Mouse (Mus musculus): ENCODE results near the gene Psen1. TPM values are rescaled to one million over a fixed set of nuclear protein-coding genes. Genes with fewer than 3 reads are reported as not detected.

Gene Psen1
- polyA plus RNA-seq, 1 experiment from 2014 or later = 20.4 TPM

DNA sequence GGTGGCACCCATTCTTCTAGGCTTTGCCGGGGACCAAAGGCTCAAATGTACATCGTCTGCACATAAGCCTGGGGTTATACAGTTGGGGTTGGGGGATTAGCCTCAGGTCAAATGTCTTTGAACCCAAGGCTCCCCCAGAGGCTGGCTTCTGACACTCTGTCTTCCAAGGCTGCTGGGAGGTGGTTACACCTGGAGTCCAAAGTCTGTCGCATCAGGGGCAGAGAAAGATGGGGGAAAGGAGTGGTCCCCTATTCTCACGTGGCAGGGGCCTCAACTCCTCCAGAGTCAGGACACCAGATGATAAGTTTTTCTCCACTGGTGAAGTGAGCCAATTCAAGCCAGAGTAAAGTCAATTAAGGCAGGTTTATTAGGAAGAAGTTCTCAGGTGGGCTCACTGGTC is 10.7 kb downstream of the Psen1 start:
- Histone ChIP-seq H3K27ac (replicated peaks) (no peak overlapping the region), H3K36me3 (replicated peaks) (peaks cover 26% of the 10 kb centered on the region), H3K4me3 (replicated peaks) (no peak overlapping the region), H3K4me1 (replicated peaks) (peaks cover 11% of the 10 kb centered on the region; the same call in 1 of the 2 replicates), H3K9me3 (replicated peaks) (no peaks in the 10 kb centered on the region), H3K9ac (no peak overlapping the region), H3K27me3 (no peaks in the 10 kb centered on the region), H3K4me2 (no peak overlapping the region)
- WGBS (ENCODE audit: insufficient replicate concordance) = 84% methylated on average over 4 of the region's 4 CpGs
- ATAC-seq (ENCODE audit: insufficient read depth) = no peak

GRCm38 (mm10) chr12:83701608-83702007 is 13.7 kb downstream of the Psen1 start:
- Histone ChIP-seq H3K4me3 (replicated peaks) (no peak overlapping the region), H3K27ac (replicated peaks) (no peak overlapping the region), H3K9ac (no peak overlapping the region), H3K4me1 (replicated peaks) (peaks cover 13% of the 10 kb centered on the region; the same call in 1 of the 2 replicates), H3K4me2 (no peak overlapping the region), H3K9me3 (replicated peaks) (no peaks in the 10 kb centered on the region), H3K27me3 (no peaks in the 10 kb centered on the region), H3K36me3 (replicated peaks) (peaks cover 35% of the 10 kb centered on the region)
- no peak for ATAC-seq (ENCODE audit: insufficient read depth)
- WGBS (ENCODE audit: insufficient replicate concordance) = 79% methylated on average over 7 of the region's 7 CpGs

DNA sequence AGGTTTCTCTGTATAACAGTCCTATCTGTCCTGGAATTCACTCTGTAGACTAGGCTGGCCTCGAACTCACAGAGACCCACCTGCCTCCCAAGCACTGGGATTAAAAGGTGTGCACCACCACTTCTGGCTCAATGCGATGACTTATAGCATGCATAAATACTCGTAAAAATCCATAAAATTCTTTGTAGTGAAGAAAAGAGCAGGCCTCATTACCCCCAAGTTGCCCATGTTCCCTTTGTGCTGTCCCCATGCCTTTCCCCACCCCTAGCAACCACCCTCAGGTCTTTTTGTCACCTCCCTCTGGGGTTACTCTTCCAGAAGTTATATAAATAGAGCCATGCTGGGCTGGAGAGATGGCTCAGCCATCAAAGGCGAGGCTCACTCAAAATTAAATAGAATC is 14.8 kb downstream of the Psen1 start:
- ATAC-seq (ENCODE audit: insufficient read depth) = no peak
- Histone ChIP-seq H3K36me3 (replicated peaks) (peaks cover 39% of the 10 kb centered on the region), H3K4me1 (replicated peaks) (peaks cover 19% of the 10 kb centered on the region), H3K4me2 (no peak overlapping the region), H3K27me3 (no peaks in the 10 kb centered on the region), H3K27ac (replicated peaks) (0 out of 2 replicates have a peak overlapping the region, but pooled peaks have one; percentile 33), H3K9me3 (replicated peaks) (no peaks in the 10 kb centered on the region), H3K9ac (no peak overlapping the region), H3K4me3 (replicated peaks) (no peak overlapping the region)
- WGBS (ENCODE audit: insufficient replicate concordance) = 76% methylated on average over 4 of the region's 4 CpGs

GRCm38 (mm10) chr12:83706951-83707350 is 19.0 kb downstream of the Psen1 start:
- no peaks in the 10 kb centered on the region for H3K27me3 ChIP-seq
- no peak overlapping the region for H3K9ac ChIP-seq
- H3K27ac ChIP-seq (replicated peaks) = no peak overlapping the region
- H3K4me3 ChIP-seq (replicated peaks) = no peak overlapping the region
- peaks cover 21% of the 10 kb centered on the region for H3K36me3 ChIP-seq (replicated peaks)
- H3K9me3 ChIP-seq (replicated peaks) = no peaks in the 10 kb centered on the region
- ATAC-seq (ENCODE audit: insufficient read depth) = no peak
- 76% methylated on average over 4 of the region's 4 CpGs for WGBS (ENCODE audit: insufficient replicate concordance)
- H3K4me2 ChIP-seq = no peak overlapping the region
- H3K4me1 ChIP-seq (replicated peaks) = peaks cover 33% of the 10 kb centered on the region

GRCm38 (mm10) chr12:83708160-83709092 is 20.5 kb downstream of the Psen1 start:
- Histone ChIP-seq H3K27me3 (no peaks in the 10 kb centered on the region), H3K4me1 (replicated peaks) (peaks cover 26% of the 10 kb centered on the region), H3K36me3 (replicated peaks) (peaks cover 33% of the 10 kb centered on the region), H3K4me3 (replicated peaks) (no peak overlapping the region), H3K9ac (no peak overlapping the region), H3K9me3 (replicated peaks) (no peaks in the 10 kb centered on the region), H3K4me2 (peak overlapping the region; percentile 19; the same call in 1 of the 2 replicates), H3K27ac (replicated peaks) (no peak overlapping the region; the same call in 1 of the 2 replicates)
- peak; percentile 63 for ATAC-seq (ENCODE audit: insufficient read depth)
- WGBS (ENCODE audit: insufficient replicate concordance) = 64% methylated on average over 7 of the region's 7 CpGs

- Histone ChIP-seq H3K9ac (no peak overlapping the region), H3K36me3 (replicated peaks) (peaks cover 37% of the 10 kb centered on the region), H3K9me3 (replicated peaks) (no peaks in the 10 kb centered on the region), H3K4me3 (replicated peaks) (no peak overlapping the region), H3K27me3 (no peaks in the 10 kb centered on the region), H3K4me2 (no peak overlapping the region), H3K4me1 (replicated peaks) (peaks cover 20% of the 10 kb centered on the region), H3K27ac (replicated peaks) (no peak overlapping the region)
- no peak for ATAC-seq (ENCODE audit: insufficient read depth)
- 81% methylated on average over 2 of the region's 2 CpGs for WGBS (ENCODE audit: insufficient replicate concordance)
Observed at GRCm38 (mm10) chr12:83709934-83710333, 22.0 kb downstream of the Psen1 start.

DNA sequence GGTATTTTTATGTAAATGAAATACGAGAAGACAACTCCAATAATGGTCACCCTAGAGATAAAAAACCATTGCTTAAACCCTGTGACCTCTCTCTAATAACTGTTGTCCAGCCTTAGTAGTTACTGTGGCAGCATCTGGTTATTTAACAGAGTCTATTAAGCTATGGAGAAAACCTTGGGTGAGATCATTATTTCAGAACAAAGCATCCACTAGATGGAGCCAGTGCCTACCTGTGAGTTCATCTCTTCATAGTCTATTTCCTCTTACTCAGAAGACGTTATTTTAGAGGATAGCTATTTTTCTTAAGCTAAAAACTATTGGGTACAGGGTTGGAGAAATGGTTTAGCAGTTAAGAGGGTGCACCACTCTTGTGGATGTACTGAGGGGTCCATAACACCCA is 25.8 kb downstream of the Psen1 start:
- H3K27me3 ChIP-seq = no peaks in the 10 kb centered on the region
- peaks cover 5% of the 10 kb centered on the region for H3K4me1 ChIP-seq (replicated peaks)
- H3K9ac ChIP-seq = no peak overlapping the region
- ATAC-seq (ENCODE audit: insufficient read depth) = no peak
- no peak overlapping the region for H3K4me3 ChIP-seq (replicated peaks)
- 39% methylated on average over 2 of the region's 2 CpGs for WGBS (ENCODE audit: insufficient replicate concordance)
- H3K4me2 ChIP-seq = no peak overlapping the region
- no peaks in the 10 kb centered on the region for H3K9me3 ChIP-seq (replicated peaks)
- peaks cover 65% of the 10 kb centered on the region for H3K36me3 ChIP-seq (replicated peaks)
- no peak overlapping the region for H3K27ac ChIP-seq (replicated peaks)

- no peak overlapping the region for H3K27ac ChIP-seq (replicated peaks)
- H3K4me3 ChIP-seq (replicated peaks) = no peak overlapping the region
- H3K9ac ChIP-seq = no peak overlapping the region
- ATAC-seq (ENCODE audit: insufficient read depth) = no peak
- no peaks in the 10 kb centered on the region for H3K27me3 ChIP-seq
- H3K9me3 ChIP-seq (replicated peaks) = no peaks in the 10 kb centered on the region
- WGBS (ENCODE audit: insufficient replicate concordance) = 86% methylated on average over 15 of the region's 15 CpGs
- H3K4me2 ChIP-seq = no peak overlapping the region
- peaks cover 80% of the 10 kb centered on the region for H3K36me3 ChIP-seq (replicated peaks)
- H3K4me1 ChIP-seq (replicated peaks) = no peaks in the 10 kb centered on the region
Observed at GRCm38 (mm10) chr12:83716416-83717184, 28.6 kb downstream of the Psen1 start.

GRCm38 (mm10) chr12:83719431-83719830 is 31.5 kb downstream of the Psen1 start:
- ATAC-seq (ENCODE audit: insufficient read depth) = no peak
- Histone ChIP-seq H3K4me1 (replicated peaks) (no peaks in the 10 kb centered on the region), H3K36me3 (replicated peaks) (peaks cover 78% of the 10 kb centered on the region), H3K9ac (no peak overlapping the region), H3K27me3 (no peaks in the 10 kb centered on the region), H3K4me2 (no peak overlapping the region), H3K4me3 (replicated peaks) (no peak overlapping the region), H3K9me3 (replicated peaks) (no peaks in the 10 kb centered on the region), H3K27ac (replicated peaks) (no peak overlapping the region)
- 74% methylated on average over 1 of the region's 1 CpGs for WGBS (ENCODE audit: insufficient replicate concordance)

DNA sequence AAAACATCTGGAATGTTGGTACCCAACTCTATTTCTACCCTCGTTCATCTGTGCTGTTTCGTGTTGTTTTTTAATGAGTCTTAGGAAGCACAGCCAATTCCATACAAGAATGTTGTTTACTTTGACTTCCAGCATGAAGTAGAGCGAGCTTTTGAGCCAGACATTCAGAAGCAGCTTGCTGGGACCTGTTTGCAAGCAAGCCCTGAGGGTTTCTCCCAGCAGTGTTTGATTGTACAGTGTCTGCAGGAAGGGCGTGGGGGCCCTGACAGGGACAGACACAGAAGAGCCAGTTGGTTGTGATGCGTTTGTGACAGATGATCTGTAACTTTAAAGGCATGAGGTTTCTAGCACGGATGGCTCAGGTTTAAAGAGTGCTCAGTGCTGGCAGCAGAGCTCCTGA is 33.3 kb downstream of the Psen1 start:
- Histone ChIP-seq H3K4me3 (replicated peaks) (no peak overlapping the region), H3K4me1 (replicated peaks) (no peaks in the 10 kb centered on the region), H3K4me2 (no peak overlapping the region), H3K27ac (replicated peaks) (no peak overlapping the region), H3K9ac (no peak overlapping the region), H3K27me3 (no peaks in the 10 kb centered on the region), H3K9me3 (replicated peaks) (no peaks in the 10 kb centered on the region), H3K36me3 (replicated peaks) (peaks cover 78% of the 10 kb centered on the region)
- WGBS (ENCODE audit: insufficient replicate concordance) = 71% methylated on average over 6 of the region's 6 CpGs
- ATAC-seq (ENCODE audit: insufficient read depth) = no peak

GRCm38 (mm10) chr12:83723037-83723436 is 35.1 kb downstream of the Psen1 start:
- Histone ChIP-seq H3K9ac (no peak overlapping the region), H3K27ac (replicated peaks) (no peak overlapping the region), H3K4me3 (replicated peaks) (no peak overlapping the region), H3K9me3 (replicated peaks) (no peaks in the 10 kb centered on the region), H3K27me3 (no peaks in the 10 kb centered on the region), H3K36me3 (replicated peaks) (peaks cover 78% of the 10 kb centered on the region), H3K4me2 (no peak overlapping the region), H3K4me1 (replicated peaks) (no peaks in the 10 kb centered on the region)
- no peak for ATAC-seq (ENCODE audit: insufficient read depth)
- WGBS (ENCODE audit: insufficient replicate concordance) = 80% methylated on average over 3 of the region's 3 CpGs
